Mouse (Mus musculus) MEL (cell line): ENCODE measurements around the gene Gpatch1. TPM values are rescaled to one million over a fixed set of nuclear protein-coding genes. Genes with fewer than 3 reads are reported as not detected.
A peak's percentile ranks its signal among the peaks of the same experiment; 100 is the strongest.

ENCODE experiments used
- DNase-seq: peaks from one replicate; pipeline ENCODE4 v3.0.0; 2011; ENCODE audit warnings: low read depth, low spot score
- H3K27ac ChIP-seq: 2 replicates; pipeline ENCODE4 v1.5.1; 2012; ENCODE audit warnings: low read depth, mild to moderate bottlenecking, control low read depth, low read length, moderate library complexity; ENCODE audit not compliant: control insufficient read depth
- H3K27me3 ChIP-seq, 2 experiments: fragments of 150-350 bp in 1 of 2; sonication (generic) in 1 of 2; 2 replicates each; pipeline ENCODE4 v1.6.1; 2012; ENCODE audit warnings: low read length in 2 of 2, mild to moderate bottlenecking in 2 of 2, improper control_type of control experiment in 1 of 2, moderate library complexity in 1 of 2; ENCODE audit not compliant: insufficient read depth in 2 of 2, control insufficient read depth in 1 of 2
- H3K36me3 ChIP-seq, 2 experiments: 2 replicates each; pipeline ENCODE4 v1.6.1; 2012 to 2014; ENCODE audit warnings: low read length in 2 of 2, improper control_type of control experiment in 1 of 2, inconsistent platforms in 1 of 2, mild to moderate bottlenecking in 1 of 2; ENCODE audit not compliant: insufficient read depth in 2 of 2, control insufficient read depth in 1 of 2
- H3K4me1 ChIP-seq, 2 experiments: fragments of 150-350 bp in 1 of 2; sonication (generic) in 1 of 2; 2 replicates each; pipeline ENCODE4 v1.6.1; 2012; ENCODE audit warnings: low read length in 2 of 2, improper control_type of control experiment in 1 of 2, mild to moderate bottlenecking in 1 of 2; ENCODE audit not compliant: insufficient read depth in 2 of 2, control insufficient read depth in 1 of 2
- H3K4me3 ChIP-seq, 2 experiments: fragments of 150-350 bp in 1 of 2; sonication (generic) in 1 of 2; 2 replicates each; pipeline ENCODE4 v1.5.1; 2012; ENCODE audit warnings: low read depth in 2 of 2, low read length in 2 of 2, mild to moderate bottlenecking in 2 of 2, moderate library complexity in 2 of 2, control low read depth in 1 of 2, improper control_type of control experiment in 1 of 2; ENCODE audit not compliant: control insufficient read depth in 1 of 2, insufficient read depth in 1 of 2
- H3K79me2 ChIP-seq: 2 replicates; pipeline ENCODE4 v1.6.1; 2012; ENCODE audit warnings: mild to moderate bottlenecking, low read length, moderate library complexity; ENCODE audit not compliant: control insufficient read depth, poor library complexity, insufficient read depth
- H3K9ac ChIP-seq: 2 replicates; pipeline ENCODE4 v1.6.1; 2012; ENCODE audit warnings: low read depth, mild to moderate bottlenecking, control low read depth, low read length, moderate library complexity; ENCODE audit not compliant: control insufficient read depth, poor library complexity, severe bottlenecking
- H3K9me3 ChIP-seq: fragments of 150-350 bp; sonication (generic); replicated peaks from 2 replicates; pipeline ENCODE4 v1.6.1; 2012; ENCODE audit warnings: mild to moderate bottlenecking, low read length, improper control_type of control experiment, moderate library complexity; ENCODE audit not compliant: insufficient read depth
- CTCF ChIP-seq, 3 experiments: IDR thresholded peaks in 2 of 3; conservative IDR thresholded peaks in 1 of 3; 2 replicates each; pipeline ENCODE4 v1.5.1; 2011 to 2012; ENCODE audit warnings: low read length in 3 of 3, low read depth in 2 of 3, mild to moderate bottlenecking in 2 of 3, improper control_type of control experiment in 1 of 3, inconsistent platforms in 1 of 3, mixed read lengths in 1 of 3, moderate library complexity in 1 of 3; ENCODE audit not compliant: control insufficient read depth in 1 of 3, insufficient read depth in 1 of 3, poor library complexity in 1 of 3, severe bottlenecking in 1 of 3
- EP300 ChIP-seq, 2 experiments: IDR thresholded peaks; 2 replicates each; pipeline ENCODE4 v1.6.1; 2011; ENCODE audit warnings: improper control_type of control experiment in 2 of 2, low read length in 2 of 2, low read depth in 1 of 2, mild to moderate bottlenecking in 1 of 2
- GATA1 ChIP-seq: IDR thresholded peaks from 2 replicates; pipeline ENCODE4 v1.6.1; 2011; ENCODE audit warnings: low read depth, low read length, improper control_type of control experiment
- KAT2A ChIP-seq: conservative IDR thresholded peaks from 2 replicates; pipeline ENCODE4 v1.6.1; 2012; ENCODE audit warnings: low read depth, low read length, improper control_type of control experiment, inconsistent platforms
- MYB ChIP-seq: IDR thresholded peaks from 2 replicates; pipeline ENCODE4 v1.6.1; 2011; ENCODE audit warnings: mild to moderate bottlenecking, low read depth, low read length, improper control_type of control experiment
- NELFE ChIP-seq: IDR thresholded peaks from 2 replicates; pipeline ENCODE4 v1.6.1; 2011; ENCODE audit warnings: low read depth, low read length, improper control_type of control experiment
- RAD21 ChIP-seq: IDR thresholded peaks from 2 replicates; pipeline ENCODE4 v1.6.1; 2011; ENCODE audit warnings: mild to moderate bottlenecking, low read depth, low read length, improper control_type of control experiment
- RCOR1 ChIP-seq: IDR thresholded peaks from 2 replicates; pipeline ENCODE4 v1.6.1; 2012; ENCODE audit warnings: low read depth, mild to moderate bottlenecking, inconsistent platforms, low read length, improper control_type of control experiment
- TBP ChIP-seq: IDR thresholded peaks from 2 replicates; pipeline ENCODE4 v1.8.0; 2011; ENCODE audit warnings: low read depth, low read length, improper control_type of control experiment
- TCF12 ChIP-seq: IDR thresholded peaks from 2 replicates; pipeline ENCODE4 v1.6.1; 2014; ENCODE audit warnings: low read depth, mild to moderate bottlenecking, inconsistent platforms, low read length, improper control_type of control experiment, moderate library complexity
- USF2 ChIP-seq, 2 experiments: IDR thresholded peaks; 2 replicates each; pipeline ENCODE4 v1.6.1; 2011 to 2012; ENCODE audit warnings: improper control_type of control experiment in 2 of 2, low read length in 2 of 2, borderline replicate concordance in 1 of 2, inconsistent platforms in 1 of 2, low read depth in 1 of 2, mild to moderate bottlenecking in 1 of 2; ENCODE audit not compliant: insufficient read depth in 1 of 2
- ZC3H11A ChIP-seq: IDR thresholded peaks from 2 replicates; pipeline ENCODE4 v1.6.1; 2012; ENCODE audit warnings: low read depth, mild to moderate bottlenecking, inconsistent platforms, low read length, improper control_type of control experiment
- ZNF384 ChIP-seq: IDR thresholded peaks from 2 replicates; pipeline ENCODE4 v1.6.1; 2012; ENCODE audit warnings: low read depth, mild to moderate bottlenecking, inconsistent platforms, low read length, improper control_type of control experiment
- polyA plus RNA-seq, 2 experiments: library from polyadenylated mRNA; stranded (reverse) in 1 of 2; unstranded in 1 of 2; fragments of >175 nt in 1 of 2; fragments of >200 nt in 1 of 2; gene quantifications; 2 replicates each; pipeline versions ENCODE4 v1.2.1 to v1.2.4; 2012; ENCODE audit warnings: low replicate concordance in 2 of 2, low read depth in 1 of 2; ENCODE audit not compliant: insufficient read length in 2 of 2, insufficient read depth in 1 of 2, missing spikeins in 1 of 2
- total RNA-seq: library from RNA; depleted of rRNA; stranded (reverse); fragments of 300-350 nt; gene quantifications from 2 replicates; pipeline ENCODE4 v1.2.3, GENCODE M21; 2012

The Gpatch1 gene
- total and polyA plus RNA-seq, 3 experiments: 8.5 to 13.4 TPM; not detected in 1

DNA sequence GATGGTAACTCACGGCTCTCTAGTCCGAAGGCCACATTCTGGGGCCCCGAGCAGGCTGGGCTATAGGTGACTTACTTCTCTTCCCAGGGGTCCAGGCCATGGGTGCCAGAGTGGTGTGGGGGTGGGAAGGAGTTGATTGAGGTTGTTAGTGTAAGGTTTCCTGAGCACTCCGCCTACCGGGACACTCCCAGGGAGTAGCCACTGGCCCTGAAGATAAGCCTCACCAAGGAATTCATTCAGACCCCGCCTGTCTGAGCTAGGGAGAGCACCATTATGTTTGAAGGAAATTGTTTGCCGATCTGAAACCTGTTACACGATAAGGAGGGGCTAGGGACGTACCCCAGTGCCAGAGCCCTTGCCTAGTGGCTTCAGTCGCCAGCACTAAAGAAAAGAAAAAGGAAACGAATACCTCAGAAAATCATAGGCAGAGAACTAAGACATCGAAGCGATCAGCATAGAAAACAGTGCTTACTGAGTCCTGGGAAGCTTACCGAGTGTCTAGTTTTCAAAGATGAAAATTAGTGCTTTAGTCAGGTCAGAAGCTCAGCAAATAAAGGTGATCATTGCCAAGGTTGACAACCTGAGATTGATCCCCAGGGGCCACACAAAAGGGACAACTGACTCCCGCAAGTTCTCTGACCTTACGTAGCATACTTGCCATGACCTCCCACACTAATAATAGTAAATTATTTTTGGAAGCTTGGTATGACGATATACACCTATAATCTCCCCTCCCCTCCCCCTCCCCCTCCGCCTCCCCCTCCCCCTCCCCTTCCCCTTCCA lies 29.9 kb upstream of the Gpatch1 start:
- H3K27ac ChIP-seq: no peak overlapping the region
- H3K79me2 ChIP-seq: no peaks in the 10 kb centered on the region
- H3K4me1 ChIP-seq: no peaks in the 10 kb centered on the region
- H3K4me3 ChIP-seq: no peak overlapping the region
- peak; percentile 13 for DNase-seq
- no peaks in the 10 kb centered on the region for H3K36me3 ChIP-seq
- H3K27me3 ChIP-seq: no peaks in the 10 kb centered on the region
- TF ChIP-seq USF2 (IDR thresholded peaks at IDR 0.05; ENCODE audit: borderline replicate concordance in 1 of 2, insufficient read depth in 1 of 2, low read depth in 1 of 2, low read length in 2 of 2) (no peak), ZC3H11A (no peak), RCOR1 (no peak), CTCF (IDR thresholded peaks at IDR 0.05 in 2 of 3, conservative IDR thresholded peaks at IDR 0.05 in 1 of 3; ENCODE audit: control insufficient read depth in 1 of 3, insufficient read depth in 1 of 3, low read depth in 2 of 3, low read length in 3 of 3, poor library complexity in 1 of 3, severe bottlenecking in 1 of 3) (no peak), TCF12 (no peak), GATA1 (no peak), KAT2A (no peak), EP300 (IDR thresholded peaks at IDR 0.05; ENCODE audit: low read depth in 1 of 2, low read length in 2 of 2) (no peak), TBP (no peak), ZNF384 (no peak), RAD21 (no peak), MYB (no peak), NELFE (no peak)
- no peaks in the 10 kb centered on the region for H3K9me3 ChIP-seq
- no peak overlapping the region for H3K9ac ChIP-seq

DNA sequence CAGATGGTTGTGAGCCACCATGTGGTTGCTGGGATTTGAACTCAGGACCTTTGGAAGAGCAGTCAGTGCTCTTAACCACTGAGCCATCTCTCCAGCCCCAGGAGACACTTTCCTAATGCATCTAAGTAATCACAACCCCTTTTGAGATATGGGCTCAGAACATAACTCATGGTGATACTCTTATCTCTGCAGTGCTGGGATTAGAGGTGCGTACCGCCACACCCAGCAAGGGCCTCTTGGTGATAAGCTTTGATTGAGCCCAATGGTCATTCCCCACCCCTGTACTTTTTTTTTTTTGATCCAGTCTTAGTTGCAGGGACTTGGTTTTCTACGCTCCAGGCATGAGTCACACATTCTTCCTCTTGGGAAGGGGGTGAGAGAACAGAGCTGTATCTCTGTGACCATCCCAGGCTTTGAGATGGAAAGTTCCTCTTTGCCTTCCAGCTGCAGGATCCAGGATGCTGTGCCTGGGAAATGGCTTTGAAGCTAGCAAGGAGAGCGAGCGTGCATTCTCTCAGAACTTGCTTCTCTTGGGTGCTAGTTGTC lies 26.6 kb upstream of the Gpatch1 start:
- TF ChIP-seq RCOR1: peak; percentile 67; the same call in 1 of the 2 replicates
- TF ChIP-seq USF2 (IDR thresholded peaks at IDR 0.05; ENCODE audit: borderline replicate concordance in 1 of 2, insufficient read depth in 1 of 2, low read depth in 1 of 2, low read length in 2 of 2): no peak
- TF ChIP-seq, all 39 proteins: peak for 1
- no peaks in the 10 kb centered on the region for H3K4me1 ChIP-seq
- H3K27me3 ChIP-seq: no peaks in the 10 kb centered on the region
- no peak for DNase-seq
- H3K9ac ChIP-seq: no peak overlapping the region
- no peak overlapping the region for H3K27ac ChIP-seq
- H3K4me3 ChIP-seq: no peak overlapping the region
- no peaks in the 10 kb centered on the region for H3K79me2 ChIP-seq
- no peaks in the 10 kb centered on the region for H3K36me3 ChIP-seq
- no peaks in the 10 kb centered on the region for H3K9me3 ChIP-seq
